Mouse (Mus musculus) urinary bladder, adult 18-20 months (tissue): ENCODE measurements around the gene Qars.

ENCODE experiments used
- DNase-seq, 2 experiments: peaks; one replicate each; pipeline ENCODE4 v3.0.0; 2022; ENCODE audit warnings: low spot score in 2 of 2, mixed read lengths in 2 of 2

The Qars gene

DNA sequence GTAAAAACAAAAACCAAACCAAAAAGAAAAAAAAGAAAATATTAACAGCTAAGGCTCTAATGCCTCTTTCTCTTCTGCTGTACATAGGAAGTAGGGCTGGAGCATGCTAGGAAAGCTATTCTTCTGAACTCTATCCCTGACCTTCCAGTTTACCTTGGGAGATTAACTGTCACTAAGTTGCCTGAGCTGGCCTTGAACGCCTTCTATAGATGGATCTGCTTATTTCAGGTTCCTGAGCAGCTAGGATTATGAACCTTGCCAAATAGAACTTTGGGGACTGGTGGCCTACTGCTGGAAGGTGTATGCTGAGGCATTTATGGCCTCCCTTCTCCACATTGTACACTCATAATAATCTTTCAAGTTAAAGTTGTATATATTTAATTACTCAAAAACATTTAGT, 23.4 kb downstream of the Qars start:
- DNase-seq: no peak

DNA sequence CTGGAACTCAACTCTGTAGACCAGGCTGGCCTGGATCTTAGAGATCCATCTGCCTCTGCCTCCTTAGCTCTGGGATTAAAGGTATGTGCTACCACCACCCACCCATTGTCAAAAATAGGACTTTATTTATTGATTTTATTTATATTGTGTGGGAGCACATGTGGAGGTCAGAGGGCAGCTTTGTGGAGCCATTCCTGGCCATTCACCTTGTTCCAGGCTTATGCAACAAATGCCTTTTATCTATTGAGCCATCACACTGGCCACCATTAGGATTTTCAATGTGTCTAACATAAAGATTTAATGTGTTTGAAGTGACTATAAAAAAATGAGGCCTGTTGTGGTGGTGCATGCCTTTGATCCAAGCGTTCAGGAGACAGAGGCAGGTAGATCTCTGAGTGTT, 24.0 kb downstream of the Qars start:
- DNase-seq: no peak

DNA sequence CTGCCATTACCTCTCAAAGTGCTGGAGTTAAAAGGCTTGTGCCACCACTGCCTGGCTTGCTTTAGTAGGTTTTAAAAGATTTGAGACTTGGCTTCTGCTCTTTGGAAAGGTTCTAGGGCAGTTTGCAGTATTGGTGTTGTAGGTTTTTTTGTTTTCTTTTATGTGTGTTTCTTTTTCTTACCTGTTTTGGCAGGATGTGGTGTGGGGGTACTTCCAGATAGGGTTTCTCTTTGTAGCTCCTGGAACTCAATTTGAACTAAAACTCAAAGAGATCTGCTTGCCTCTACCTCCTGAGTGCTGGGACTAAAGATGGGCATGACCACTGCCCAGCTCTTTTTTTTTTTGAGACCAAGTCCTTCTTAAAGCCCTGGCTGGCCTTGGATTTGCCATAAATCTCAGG, 33.3 kb downstream of the Qars start:
- no peak for DNase-seq

DNA sequence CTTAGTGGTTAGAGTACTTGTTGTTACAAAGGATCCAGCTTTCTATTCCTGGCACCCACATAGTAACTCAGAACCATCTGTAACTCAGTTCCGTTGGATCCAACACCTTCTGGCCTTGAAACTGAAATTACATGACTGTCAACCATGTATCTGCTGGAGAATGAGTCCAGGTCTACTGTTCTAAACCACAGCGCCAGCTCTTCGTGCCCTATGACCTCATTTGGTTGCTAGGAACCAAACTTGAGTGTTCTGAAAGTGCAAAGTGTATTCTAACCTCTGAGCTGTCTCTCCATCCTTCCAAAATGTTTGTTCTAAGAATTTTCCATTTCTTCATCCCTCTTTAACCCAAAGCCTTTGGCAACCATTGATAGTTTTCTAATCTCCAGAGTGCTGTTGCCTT, 38.5 kb downstream of the Qars start:
- DNase-seq: no peak

DNA sequence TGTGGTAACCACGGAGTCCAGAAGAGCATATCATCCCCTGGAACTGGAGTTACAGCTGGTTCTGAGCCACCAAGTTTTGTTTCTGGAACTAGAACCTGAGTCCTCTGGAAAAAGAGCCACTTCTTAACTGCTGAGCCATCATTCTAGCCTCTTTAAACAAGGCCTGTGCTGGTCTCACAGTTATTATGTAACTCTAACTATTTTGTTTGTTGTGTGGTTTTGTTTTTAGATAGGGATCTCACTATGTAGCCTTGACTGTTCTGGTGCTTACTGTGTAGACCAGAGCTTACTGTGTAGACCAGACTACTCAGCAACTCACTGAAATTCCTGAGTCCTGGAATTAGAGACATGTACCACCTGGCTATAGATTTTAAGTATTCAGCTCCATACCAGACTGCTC, 39.4 kb downstream of the Qars start:
- no peak for DNase-seq

DNA sequence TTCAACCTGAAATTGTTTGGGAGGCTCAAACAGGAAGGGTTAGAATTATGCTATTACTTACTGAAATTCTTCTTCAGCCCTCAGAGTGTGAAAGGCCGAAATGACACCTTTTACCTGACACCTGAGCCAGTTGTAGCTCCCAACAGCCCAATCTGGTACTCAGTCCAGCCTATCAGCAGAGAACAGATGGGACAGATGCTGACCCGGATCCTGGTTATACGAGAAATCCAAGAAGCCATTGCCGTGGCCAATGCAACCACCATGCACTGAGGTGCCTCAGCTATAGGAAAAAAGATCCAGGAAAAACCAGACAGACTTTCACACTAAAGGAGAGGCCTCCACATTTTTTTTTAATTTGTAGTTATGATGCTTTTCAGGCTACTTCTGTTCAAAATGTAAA, 51.7 kb downstream of the Qars start:
- DNase-seq: no peak

DNA sequence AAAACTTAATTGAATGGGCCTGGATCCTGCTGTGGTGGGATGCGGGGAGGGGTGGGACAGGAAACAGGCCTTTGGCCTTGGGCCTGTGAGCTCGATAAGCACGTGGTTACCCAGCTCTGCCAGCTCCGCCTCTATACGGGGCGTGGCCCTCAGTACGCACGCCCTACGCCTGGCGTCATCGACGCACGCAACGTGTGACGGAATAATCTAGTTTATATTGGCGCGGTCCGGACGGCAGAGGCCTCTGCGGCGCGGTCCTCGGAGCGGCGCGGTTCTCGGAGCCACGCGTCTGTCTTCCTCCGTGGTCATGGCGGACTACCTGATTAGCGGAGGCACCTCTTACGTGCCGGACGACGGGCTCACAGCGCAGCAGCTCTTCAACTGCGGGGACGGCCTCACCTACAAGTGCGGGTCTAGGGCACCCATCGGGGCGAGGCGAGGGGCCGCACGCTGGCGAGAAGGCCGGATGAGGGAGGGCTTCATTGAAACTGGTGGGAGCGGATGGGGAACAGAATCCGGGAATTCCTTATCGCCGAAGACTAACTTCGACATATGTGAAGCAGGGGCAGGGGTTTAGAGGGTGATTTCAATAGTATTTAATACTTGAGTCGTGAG, 52.8 kb downstream of the Qars start, which contains the start of gene Impdh2:
Gene Impdh2 (plus strand): TSS at position 60 of the 615 bp plus-strand sequence.
- DNase-seq: peak; percentile 89 to 90

DNA sequence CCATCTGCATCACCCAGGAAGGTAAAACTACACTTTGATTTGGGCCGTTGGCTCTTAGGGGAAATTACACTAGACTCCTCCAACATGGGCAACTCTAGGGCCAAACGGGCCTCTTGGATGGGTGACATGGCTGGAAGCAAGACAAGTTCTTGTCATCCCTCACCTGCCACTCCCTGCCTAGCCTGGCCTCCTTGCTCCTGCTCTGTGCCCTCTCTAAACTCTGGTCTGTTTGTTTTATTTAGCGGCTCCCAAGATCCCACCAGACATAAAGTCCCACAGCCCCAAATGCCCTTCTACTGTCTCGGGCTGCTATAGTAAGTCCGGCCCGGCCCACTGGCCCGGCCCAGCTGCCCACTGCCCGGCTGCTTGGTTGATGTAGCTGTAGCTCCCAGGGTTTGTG, 56.2 kb downstream of the Qars start:
- no peak for DNase-seq

DNA sequence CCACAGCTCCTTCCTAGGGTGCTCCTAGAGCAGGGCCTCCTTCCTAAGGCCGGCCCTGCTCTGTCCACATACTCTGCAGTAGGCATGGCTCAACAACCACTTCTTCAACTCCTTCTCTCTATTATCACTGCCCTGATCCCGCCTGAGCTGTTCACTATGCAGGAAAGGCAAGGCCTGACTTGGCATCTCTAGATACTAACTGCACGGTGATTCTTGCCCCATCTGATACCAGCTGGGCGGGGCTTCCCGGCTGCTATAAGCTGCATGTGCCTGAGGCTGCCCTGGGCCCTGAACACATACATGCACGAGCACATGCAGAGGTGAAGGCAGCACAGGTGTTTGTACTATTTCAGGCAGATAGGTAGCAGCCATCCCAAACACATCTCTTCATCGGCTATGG, 56.6 kb downstream of the Qars start:
- DNase-seq: no peak
